Mouse (Mus musculus): Measurements from ENCODE around the gene Ranbp17.

- TF ChIP-seq CTCF (IDR thresholded peaks at IDR 0.05; ENCODE audit: borderline replicate concordance, extremely low read depth, insufficient read depth, insufficient read length), result no peak
- TF ChIP-seq POLR2A (IDR thresholded peaks at IDR 0.05; ENCODE audit: borderline replicate concordance, extremely low read depth, insufficient read depth, insufficient read length, poor library complexity, severe bottlenecking), result no peak
Observed at GRCm38 (mm10) chr11:33332137-33332536, 181.4 kb downstream of the Ranbp17 start.
